Mouse (Mus musculus): ENCODE results near the gene Fez1.

DNA sequence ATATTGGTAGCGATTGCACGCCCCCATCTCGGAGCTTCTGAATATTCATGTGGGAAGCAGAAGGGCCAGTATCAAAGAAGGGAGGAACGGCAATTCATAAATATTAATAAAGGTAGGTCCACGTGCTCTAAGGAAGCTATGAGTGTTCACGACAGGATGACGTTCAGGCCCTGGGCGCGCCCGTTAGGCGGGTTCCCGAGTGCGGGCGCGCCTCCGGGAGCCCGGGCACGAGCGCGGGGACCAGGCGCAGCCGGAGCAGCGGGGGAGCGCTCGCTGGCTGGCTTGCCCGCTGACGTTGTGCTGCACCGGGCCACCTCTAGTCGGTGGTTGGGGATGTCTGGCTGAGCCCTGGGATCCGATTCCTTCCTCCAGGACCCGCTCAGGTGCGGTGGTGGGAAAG, 10.9 kb downstream of the Fez1 start:
- 0 out of 2 replicates have a peak, but pooled peaks have one; percentile 22 for TF ChIP-seq CTCF (IDR thresholded peaks at IDR 0.05)
- no peak for TF ChIP-seq EP300 (IDR thresholded peaks at IDR 0.05)

Data from lung, postnatal 0 days (tissue).